Mouse (Mus musculus): ENCODE results near the gene Mfsd4a.

The Mfsd4a gene

GRCm38 (mm10) chr1:131990083-131990760 lies 77.6 kb downstream of the Mfsd4a start:
- no peak for DNase-seq (ENCODE audit: low spot score)

- no peak for DNase-seq (ENCODE audit: low spot score)
These were observed 78.4 kb downstream of the Mfsd4a start for GRCm38 (mm10) chr1:131989476-131989875.

GRCm38 (mm10) chr1:131987432-131987831 lies 80.4 kb downstream of the Mfsd4a start:
- DNase-seq (ENCODE audit: low spot score), result no peak

DNA sequence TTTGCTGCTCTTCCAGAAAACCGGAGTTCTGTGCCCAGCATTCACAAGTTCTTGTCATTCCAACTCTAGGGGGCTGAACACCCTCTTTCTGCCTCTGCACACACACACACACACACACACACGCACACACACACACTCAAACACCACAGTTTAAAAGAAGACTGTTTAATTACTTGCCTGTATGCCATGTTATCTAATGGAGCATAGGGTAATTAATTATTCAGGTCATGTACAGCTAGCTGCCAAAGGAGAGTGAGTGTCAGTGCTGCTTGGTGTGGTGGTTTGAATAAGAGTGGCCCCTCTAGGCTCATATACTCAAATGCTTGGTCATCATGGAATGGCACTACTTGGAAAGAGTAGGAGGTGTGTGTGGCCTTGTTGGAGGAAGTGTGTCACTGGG lies 84.1 kb downstream of the Mfsd4a start:
- DNase-seq (ENCODE audit: low spot score), result no peak

GRCm38 (mm10) chr1:131982907-131983306 lies 85.0 kb downstream of the Mfsd4a start:
- peak; percentile 85 for DNase-seq (ENCODE audit: low spot score)

- DNase-seq (ENCODE audit: low spot score), result peak; percentile 89
These were observed 86.4 kb downstream of the Mfsd4a start for GRCm38 (mm10) chr1:131981378-131982013.

- DNase-seq (ENCODE audit: low spot score), result no peak
These were observed 87.4 kb downstream of the Mfsd4a start for GRCm38 (mm10) chr1:131980471-131980870.

DNA sequence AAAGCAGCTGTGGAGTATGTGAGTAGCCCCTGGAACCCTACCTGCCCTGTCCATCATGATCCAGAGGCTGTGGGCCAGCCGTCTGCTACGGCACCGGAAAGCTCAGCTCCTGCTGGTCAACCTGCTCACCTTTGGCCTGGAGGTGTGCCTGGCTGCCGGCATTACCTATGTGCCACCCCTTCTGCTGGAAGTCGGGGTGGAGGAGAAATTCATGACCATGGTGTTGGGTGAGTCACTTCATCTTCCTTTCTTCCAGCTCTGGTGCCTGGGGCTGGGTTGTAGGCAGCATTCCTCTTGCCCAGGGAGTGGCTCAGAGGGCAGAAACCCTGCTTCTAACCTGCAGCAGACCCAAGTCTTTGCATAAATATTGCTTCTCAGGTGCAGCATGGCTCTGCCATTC lies 91.0 kb downstream of the Mfsd4a start:
- DNase-seq (ENCODE audit: low spot score), result no peak

DNA sequence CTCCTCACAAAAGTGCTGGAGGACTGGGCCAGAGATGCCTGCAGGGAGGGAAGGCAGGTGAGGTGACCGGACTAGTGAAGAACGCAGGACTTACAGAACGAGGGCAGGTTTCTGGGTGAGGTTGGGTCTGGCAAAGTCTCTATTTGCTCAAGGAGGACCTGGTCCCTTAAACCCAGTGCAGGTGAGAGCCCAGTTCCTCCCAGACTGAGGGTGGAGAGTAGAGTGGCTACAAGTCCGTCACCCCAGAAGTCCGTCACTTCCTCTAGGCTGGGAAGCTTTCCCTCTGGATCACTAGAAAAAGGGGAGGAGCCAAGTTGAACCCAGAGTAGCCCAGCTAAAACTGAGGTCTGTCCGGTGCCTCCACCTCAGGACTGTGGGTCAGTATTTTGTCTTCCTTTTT lies 93.9 kb downstream of the Mfsd4a start:
- no peak for DNase-seq (ENCODE audit: low spot score)
